Mouse (Mus musculus) right cerebral cortex, postnatal 4 days (tissue): ENCODE measurements around the gene B3glct.
A peak's percentile ranks its signal among the peaks of the same experiment; 100 is the strongest.

ENCODE experiments used
- DNase-seq: peaks from one replicate; pipeline ENCODE4 v3.0.0-alpha.2; 2022

Gene B3glct

GRCm38 (mm10) chr5:149678100-149678989 lies at the start of gene B3glct:
Gene B3glct, plus strand, starts transcription at chr5:149678230.
- peak; percentile 84 for DNase-seq

- DNase-seq = no peak
Measured at GRCm38 (mm10) chr5:149634409-149635035, 43.5 kb upstream of the B3glct start.

GRCm38 (mm10) chr5:149635556-149635955 lies 42.5 kb upstream of the B3glct start:
- no peak for DNase-seq

GRCm38 (mm10) chr5:149636075-149636920 lies 41.7 kb upstream of the B3glct start, which contains the start of gene Hsph1:
Gene Hsph1, minus strand, starts transcription at chr5:149636376.
- DNase-seq = peak; percentile 96

- DNase-seq = no peak
Measured at GRCm38 (mm10) chr5:149637306-149637705, 40.7 kb upstream of the B3glct start.

GRCm38 (mm10) chr5:149641277-149641892 lies 36.6 kb upstream of the B3glct start:
- DNase-seq = no peak

GRCm38 (mm10) chr5:149642366-149642765 lies 35.7 kb upstream of the B3glct start:
- no peak for DNase-seq

- DNase-seq = no peak
Measured at GRCm38 (mm10) chr5:149642783-149643509, 35.1 kb upstream of the B3glct start.

- no peak for DNase-seq
Measured at GRCm38 (mm10) chr5:149647367-149648115, 30.5 kb upstream of the B3glct start.

- no peak for DNase-seq
Measured at GRCm38 (mm10) chr5:149648196-149648595, 29.8 kb upstream of the B3glct start.

- no peak for DNase-seq
Measured at GRCm38 (mm10) chr5:149648895-149649406, 29.1 kb upstream of the B3glct start.

- DNase-seq = no peak
Measured at GRCm38 (mm10) chr5:149649499-149650178, 28.4 kb upstream of the B3glct start.

GRCm38 (mm10) chr5:149650179-149650553 lies 27.9 kb upstream of the B3glct start:
- no peak for DNase-seq

- no peak for DNase-seq
Measured at GRCm38 (mm10) chr5:149655636-149656035, 22.4 kb upstream of the B3glct start.

GRCm38 (mm10) chr5:149658022-149658421 lies 20.0 kb upstream of the B3glct start:
- DNase-seq = no peak

- DNase-seq = no peak
Measured at GRCm38 (mm10) chr5:149658741-149659413, 19.2 kb upstream of the B3glct start.

- DNase-seq = no peak
Measured at GRCm38 (mm10) chr5:149659414-149659780, 18.6 kb upstream of the B3glct start.

GRCm38 (mm10) chr5:149661428-149661827 lies 16.6 kb upstream of the B3glct start:
- DNase-seq = no peak

- no peak for DNase-seq
Measured at GRCm38 (mm10) chr5:149662980-149663379, 15.1 kb upstream of the B3glct start.

GRCm38 (mm10) chr5:149663417-149663816 lies 14.6 kb upstream of the B3glct start:
- no peak for DNase-seq
